Mouse (Mus musculus): ENCODE results near the gene Arhgap24. TPM values are rescaled to one million over a fixed set of nuclear protein-coding genes. Genes with fewer than 3 reads are reported as not detected.
"Not testable (repeated sequence)": the region's sequence is repeated elsewhere in the genome, so short reads cannot be mapped to it uniquely, and the experiment has no call there.

The Arhgap24 gene
- polyA plus RNA-seq, 1 experiment from 2014 or later = 3.4 TPM

DNA sequence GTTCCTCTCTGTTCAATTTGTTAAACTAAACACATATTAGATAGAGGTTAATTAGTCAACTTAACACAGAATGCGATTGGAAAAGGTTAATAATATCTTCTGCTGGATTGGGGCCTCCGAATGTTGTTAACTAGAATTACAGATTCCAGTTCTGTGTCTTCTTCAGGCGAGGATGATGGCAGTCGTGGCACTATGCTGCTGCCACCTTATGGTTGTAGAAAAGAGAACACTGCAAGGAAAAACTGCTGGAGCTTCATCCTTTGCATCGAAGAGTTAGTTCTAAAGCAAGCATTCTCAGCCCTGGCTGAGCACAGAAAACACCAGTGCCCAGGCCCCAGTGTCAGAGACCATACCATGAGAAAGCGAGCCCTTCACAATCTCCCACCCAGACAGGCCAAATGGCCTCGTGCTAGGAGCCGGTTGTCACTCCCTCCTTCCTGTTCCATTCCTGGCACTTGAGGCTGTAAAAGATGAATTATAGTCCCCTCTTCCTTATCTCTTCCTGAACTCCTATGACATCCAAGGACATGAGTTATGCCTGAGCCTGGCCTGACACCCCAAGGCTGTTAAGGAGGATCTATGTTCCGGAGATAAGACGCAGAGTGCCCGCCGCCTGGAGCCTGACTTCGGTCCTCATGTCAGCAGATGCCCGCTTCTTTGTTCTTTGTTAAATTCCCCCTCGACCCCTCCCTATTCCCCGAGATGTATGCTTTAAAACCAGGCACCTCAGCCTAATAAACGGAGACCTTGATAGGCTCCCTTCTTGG lies 462.9 kb downstream of the Arhgap24 start:
- WGBS = 82% methylated on average over 17 of the region's 17 CpGs
- H3K4me2 ChIP-seq (replicated peaks); H3K36me3 ChIP-seq: not testable (repeated sequence)

DNA sequence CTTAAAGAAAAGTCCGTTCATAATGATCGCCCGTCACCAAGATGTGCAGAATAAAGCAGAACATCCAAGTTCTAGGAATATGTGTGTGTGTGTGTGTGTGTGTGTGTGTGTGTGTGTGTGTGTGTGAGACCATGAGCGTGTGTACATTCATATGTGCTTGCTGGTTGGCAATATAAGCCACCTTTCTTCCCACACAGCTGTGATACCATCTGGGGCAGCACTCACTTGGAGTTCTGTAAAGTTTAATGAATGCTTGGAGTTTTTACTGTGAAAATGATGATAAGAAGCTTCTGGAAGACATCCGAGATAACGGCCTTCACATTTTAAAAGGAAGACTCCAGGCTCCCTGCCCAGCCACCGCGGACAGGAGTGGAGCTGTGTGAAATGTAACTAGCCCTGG lies 465.4 kb downstream of the Arhgap24 start:
- Histone ChIP-seq H3K27ac (replicated peaks) (no peak overlapping the region; the same call in 1 of the 2 replicates), H3K36me3 (no peaks in the 10 kb centered on the region), H3K9ac (replicated peaks) (no peak overlapping the region), H3K9me3 (no peaks in the 10 kb centered on the region), H3K4me1 (peaks cover 4% of the 10 kb centered on the region; the same call in 1 of the 2 replicates), H3K4me3 (no peak overlapping the region), H3K4me2 (replicated peaks) (no peak overlapping the region), H3K27me3 (no peaks in the 10 kb centered on the region)
- 74% methylated on average over 8 of the region's 8 CpGs for WGBS
- ATAC-seq (replicated peaks) = no peak

More for the DNA sequence above, 462.9 kb downstream of the Arhgap24 start:
- H3K4me3 ChIP-seq; H3K27ac ChIP-seq (replicated peaks); H3K27me3 ChIP-seq; H3K4me1 ChIP-seq; ATAC-seq (replicated peaks); H3K9me3 ChIP-seq; H3K9ac ChIP-seq (replicated peaks): not testable (repeated sequence)

DNA sequence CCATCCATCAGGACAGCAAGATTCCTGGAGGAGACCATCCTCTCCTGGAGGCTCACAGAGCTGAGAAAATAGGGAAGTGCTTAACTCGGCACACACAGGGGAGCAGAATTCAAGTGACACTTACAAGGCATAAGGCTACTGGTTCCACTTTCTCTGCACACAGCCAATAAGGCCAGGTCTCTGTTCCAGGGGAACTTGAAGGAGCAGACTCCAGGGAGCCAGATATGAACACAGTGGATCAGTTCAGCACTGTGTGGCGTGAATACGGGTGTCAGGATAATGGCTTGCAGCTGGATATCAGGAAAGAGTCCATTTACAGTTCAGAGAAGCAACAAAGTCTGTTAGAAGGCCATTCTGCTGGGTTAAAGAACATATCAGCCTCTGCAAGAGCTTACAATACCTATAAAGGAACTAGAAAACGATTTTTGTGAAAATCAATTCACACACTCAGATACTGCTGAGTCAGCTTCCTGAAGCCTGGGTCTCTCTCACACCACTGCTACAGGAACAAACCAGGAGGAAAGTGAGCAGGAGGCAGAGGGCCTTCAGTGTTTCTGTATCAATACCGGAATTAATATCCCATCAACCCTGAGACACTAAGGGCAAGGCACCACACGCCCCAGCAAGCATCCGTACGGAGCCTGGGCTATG lies 466.0 kb downstream of the Arhgap24 start:
- 85% methylated on average over 8 of the region's 8 CpGs for WGBS
- H3K27ac ChIP-seq (replicated peaks) = no peak overlapping the region; the same call in 1 of the 2 replicates
- peaks cover 4% of the 10 kb centered on the region; the same call in 1 of the 2 replicates for H3K4me1 ChIP-seq

More for the DNA sequence above, 466.0 kb downstream of the Arhgap24 start:
- no peak overlapping the region for H3K4me3 ChIP-seq
- no peak for ATAC-seq (replicated peaks)
- no peaks in the 10 kb centered on the region for H3K9me3 ChIP-seq
- no peak overlapping the region for H3K9ac ChIP-seq (replicated peaks)
- no peaks in the 10 kb centered on the region for H3K27me3 ChIP-seq
- no peak overlapping the region for H3K4me2 ChIP-seq (replicated peaks)
- H3K36me3 ChIP-seq = no peaks in the 10 kb centered on the region

Measured in forebrain, embryonic 15.5 days (tissue).